Mouse (Mus musculus) T-cell, adult 66 days (primary cell): ENCODE measurements around the gene Lbx1. TPM values are rescaled to one million over a fixed set of nuclear protein-coding genes. Genes with fewer than 3 reads are reported as not detected.

Experiments
- total RNA-seq, 2 experiments: library from RNA; stranded (reverse); gene quantifications; 3 replicates in 1 of 2; 4 replicates in 1 of 2; pipeline ENCODE4 v1.2.4; 2023

Lbx1 gene
- total RNA-seq, result not detected

DNA sequence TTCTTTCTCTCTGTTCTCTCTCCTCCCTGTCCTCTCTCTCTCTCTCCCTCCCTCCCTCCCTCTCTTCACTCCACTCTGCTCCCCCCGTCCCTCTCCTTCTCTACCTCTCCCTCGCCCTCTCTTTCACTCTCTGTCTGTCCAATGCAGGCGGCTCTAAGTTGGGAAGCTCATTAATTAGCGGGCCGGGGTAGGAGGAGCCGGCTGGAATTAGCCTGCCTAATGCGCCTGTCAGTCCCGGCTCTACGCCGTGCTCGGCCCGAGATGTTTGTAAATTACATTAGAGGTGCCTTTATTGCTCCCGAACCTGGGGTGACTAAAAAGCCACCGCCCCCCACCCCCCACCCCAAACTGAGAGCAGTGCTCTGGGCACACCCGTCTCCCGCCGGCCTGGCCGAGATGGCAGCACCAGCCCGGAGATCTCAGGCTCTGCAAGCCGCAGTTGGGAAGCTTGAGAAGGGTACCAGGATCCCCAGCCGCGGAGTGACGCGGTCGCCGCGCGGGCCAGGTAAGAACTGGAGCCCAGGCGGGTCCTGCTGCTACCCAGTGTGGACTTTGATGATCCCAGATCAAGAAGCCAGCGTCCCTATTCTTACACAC is at the start of gene Lbx1:
Gene Lbx1 (minus strand): TSS at position 47 of the 597 bp plus-strand sequence.

Other genes with a start within 250 kb of the Lbx1 start
- 1 to 10 TPM; 1.5 to 1.8 TPM for gene Sema4g, start 246.7 kb downstream of the Lbx1 start, total RNA-seq
- gene Twnk, start 230.1 kb downstream of the Lbx1 start, total RNA-seq, result 10 to 100 TPM; 12.0 to 16.5 TPM
- 10 to 100 TPM; 24.8 to 29.6 TPM for gene Mrpl43, start 229.4 kb downstream of the Lbx1 start, total RNA-seq
- 1 to 10 TPM; 2.1 to 2.8 TPM for gene Lzts2, start 221.4 kb downstream of the Lbx1 start, total RNA-seq
- not detected for gene Pdzd7, start 190.1 kb downstream of the Lbx1 start, total RNA-seq
- gene Sfxn3, start 188.3 kb downstream of the Lbx1 start, total RNA-seq, result 10 to 100 TPM; 57.0 to 61.1 TPM
- under 1 TPM in 1 of 2 experiments, not detected in 1; 0.35 TPM for gene Kazald1, start 160.6 kb downstream of the Lbx1 start, total RNA-seq
- gene Tlx1, start 85.1 kb downstream of the Lbx1 start, total RNA-seq, result not detected
- gene Btrc, start 127.9 kb upstream of the Lbx1 start, total RNA-seq, result 10 to 100 TPM; 17.6 to 21.9 TPM